Mouse (Mus musculus): ENCODE data around the gene Mybph.

- TF ChIP-seq CTCF (IDR thresholded peaks at IDR 0.05; ENCODE audit: borderline replicate concordance, insufficient read depth, low read depth, low read length), result peak; percentile 91
- no peak; the same call in 1 of the 2 replicates for TF ChIP-seq POLR2A (IDR thresholded peaks at IDR 0.05; ENCODE audit: borderline replicate concordance, insufficient read depth, low read length)
Observed at GRCm38 (mm10) chr1:134243948-134244914, 51.0 kb downstream of the Mybph start.
